Mouse (Mus musculus) lung, adult 2 months (tissue): ENCODE data around the gene Cgnl1. TPM values are rescaled to one million over a fixed set of nuclear protein-coding genes. Genes with fewer than 3 reads are reported as not detected.
A peak's percentile ranks its signal among the peaks of the same experiment; 100 is the strongest.

Experiments used
- DNase-seq: peaks from one replicate; pipeline ENCODE4 v3.0.0; 2022
- H3K4me1 ChIP-seq: fragments of 200-500 bp; 2 replicates; pipeline ENCODE4 v1.6.1; 2011; ENCODE audit warnings: low read length; ENCODE audit not compliant: control insufficient read depth, insufficient read depth
- H3K4me3 ChIP-seq: fragments of 200-500 bp; replicated peaks from 2 replicates; pipeline ENCODE3; 2011; ENCODE audit warnings: low read depth, mild to moderate bottlenecking, control low read depth, low read length; ENCODE audit errors: extremely low read depth
- CTCF ChIP-seq: fragments of 200-500 bp; IDR thresholded peaks from 2 replicates; pipeline ENCODE4 v1.5.1; 2011; ENCODE audit warnings: mild to moderate bottlenecking, low read length, control low read depth; ENCODE audit not compliant: insufficient read depth
- POLR2A ChIP-seq: fragments of 200-500 bp; IDR thresholded peaks from 2 replicates; pipeline ENCODE4 v1.6.1; 2011; ENCODE audit warnings: low read depth, mild to moderate bottlenecking, control low read depth, low read length, borderline replicate concordance; ENCODE audit errors: extremely low read depth
- WGBS: fragments of 180-500 bp; shearing (Covaris S2); methylation state at CpG from one replicate; pipeline ENCODE4 v1.1.7; 2018; 5-methylcytosine and 5-hydroxymethylcytosine counted together
- polyA plus RNA-seq: library from polyadenylated mRNA; depleted of rRNA; stranded (reverse); fragments of >200 nt; gene quantifications from 2 replicates; pipeline ENCODE4 v1.2.3, GENCODE M21; 2012

Cgnl1 gene
- polyA plus RNA-seq, 1 experiment = 32.9 TPM

GRCm38 (mm10) chr9:71665493-71665892, 105.9 kb downstream of the Cgnl1 start:
- TF ChIP-seq POLR2A = no peak
- Histone ChIP-seq H3K4me3 (no peak overlapping the region), H3K4me1 (peaks cover 24% of the 10 kb centered on the region)
- DNase-seq = no peak
- WGBS = 81% methylated on average over 3 of the region's 3 CpGs

GRCm38 (mm10) chr9:71664855-71665254, 106.5 kb downstream of the Cgnl1 start:
- WGBS = 94% methylated on average over 3 of the region's 3 CpGs
- DNase-seq = no peak
- peaks cover 29% of the 10 kb centered on the region for H3K4me1 ChIP-seq
- no peak overlapping the region for H3K4me3 ChIP-seq
- TF ChIP-seq POLR2A (no peak), CTCF (no peak)

- TF ChIP-seq CTCF (no peak), POLR2A (no peak)
Measured at GRCm38 (mm10) chr9:71663421-71664217, 107.8 kb downstream of the Cgnl1 start.

GRCm38 (mm10) chr9:71660540-71660939, 110.9 kb downstream of the Cgnl1 start:
- TF ChIP-seq POLR2A = no peak
- no peak for TF ChIP-seq CTCF
- no peak for DNase-seq
- 31% methylated on average over 9 of the region's 9 CpGs for WGBS
- no peak overlapping the region for H3K4me3 ChIP-seq
- H3K4me1 ChIP-seq = peaks cover 22% of the 10 kb centered on the region

More at GRCm38 (mm10) chr9:71663421-71664217, 107.8 kb downstream of the Cgnl1 start:
- 57% methylated on average over 11 of the region's 11 CpGs for WGBS
- H3K4me3 ChIP-seq = no peak overlapping the region
- H3K4me1 ChIP-seq = peaks cover 35% of the 10 kb centered on the region
- DNase-seq = peak; percentile 60

- TF ChIP-seq POLR2A (no peak), CTCF (no peak)
- WGBS = 55% methylated on average over 5 of the region's 5 CpGs
- H3K4me3 ChIP-seq = no peak overlapping the region
- peaks cover 24% of the 10 kb centered on the region for H3K4me1 ChIP-seq
- DNase-seq = no peak
Measured at GRCm38 (mm10) chr9:71659681-71660080, 111.7 kb downstream of the Cgnl1 start.

GRCm38 (mm10) chr9:71657199-71657598, 114.2 kb downstream of the Cgnl1 start:
- TF ChIP-seq CTCF (no peak), POLR2A (no peak)
- H3K4me3 ChIP-seq = no peak overlapping the region
- 100% methylated on average over 1 of the region's 1 CpGs for WGBS
- peaks cover 22% of the 10 kb centered on the region for H3K4me1 ChIP-seq
- DNase-seq = no peak

GRCm38 (mm10) chr9:71654861-71655260, 116.5 kb downstream of the Cgnl1 start:
- Histone ChIP-seq H3K4me3 (no peak overlapping the region), H3K4me1 (peaks cover 17% of the 10 kb centered on the region)
- DNase-seq = no peak
- WGBS = 47% methylated on average over 3 of the region's 3 CpGs
- no peak for TF ChIP-seq POLR2A
- no peak for TF ChIP-seq CTCF

GRCm38 (mm10) chr9:71646115-71646514, 125.3 kb downstream of the Cgnl1 start:
- 33% methylated on average over 6 of the region's 6 CpGs for WGBS
- no peak for TF ChIP-seq POLR2A
- TF ChIP-seq CTCF = peak; percentile 29; the same call in 1 of the 2 replicates
- peak; percentile 70 for DNase-seq
- no peaks in the 10 kb centered on the region for H3K4me1 ChIP-seq
- no peak overlapping the region for H3K4me3 ChIP-seq

- H3K4me3 ChIP-seq = no peak overlapping the region
- H3K4me1 ChIP-seq = no peaks in the 10 kb centered on the region
- no peak for TF ChIP-seq POLR2A
- no peak for TF ChIP-seq CTCF
- WGBS = 96% methylated on average over 4 of the region's 4 CpGs
- no peak for DNase-seq
Measured at GRCm38 (mm10) chr9:71643611-71644010, 127.8 kb downstream of the Cgnl1 start.

GRCm38 (mm10) chr9:71642270-71642669, 129.1 kb downstream of the Cgnl1 start:
- WGBS = 98% methylated on average over 3 of the region's 3 CpGs
- Histone ChIP-seq H3K4me1 (no peaks in the 10 kb centered on the region), H3K4me3 (no peak overlapping the region)
- TF ChIP-seq CTCF (no peak), POLR2A (no peak)
- no peak for DNase-seq
